Mouse (Mus musculus) thymus, adult 2 months (tissue): ENCODE data around the gene Tbc1d2.

Source experiments
- CTCF ChIP-seq: fragments of 200-500 bp; IDR thresholded peaks from 2 replicates; pipeline ENCODE4 v1.5.1; 2012; ENCODE audit warnings: mild to moderate bottlenecking, control low read depth, low read length, moderate library complexity, borderline replicate concordance; ENCODE audit not compliant: control insufficient read depth, poor library complexity, insufficient read depth; ENCODE audit errors: extremely low read depth
- POLR2A ChIP-seq: fragments of 200-500 bp; IDR thresholded peaks from 2 replicates; pipeline ENCODE4 v1.6.1; 2012; ENCODE audit warnings: mild to moderate bottlenecking, low read length, control low read depth, moderate library complexity; ENCODE audit not compliant: control insufficient read depth, poor library complexity, insufficient read depth; ENCODE audit errors: extremely low read depth

GRCm38 (mm10) chr4:46614641-46615040, 35.4 kb downstream of the Tbc1d2 start:
- TF ChIP-seq CTCF, result no peak
- TF ChIP-seq POLR2A, result no peak; the same call in 1 of the 2 replicates
